Mouse (Mus musculus) cerebellum, postnatal 25 days (tissue): ENCODE results near the gene Cmtm2b.

Source experiments
- DNase-seq, 2 experiments: peaks; one replicate each; pipeline ENCODE4 v3.0.0; 2021; ENCODE audit warnings: mixed read lengths in 2 of 2

The Cmtm2b gene

GRCm38 (mm10) chr8:104342426-104342825 lies 20.4 kb downstream of the Cmtm2b start:
- DNase-seq = no peak

DNA sequence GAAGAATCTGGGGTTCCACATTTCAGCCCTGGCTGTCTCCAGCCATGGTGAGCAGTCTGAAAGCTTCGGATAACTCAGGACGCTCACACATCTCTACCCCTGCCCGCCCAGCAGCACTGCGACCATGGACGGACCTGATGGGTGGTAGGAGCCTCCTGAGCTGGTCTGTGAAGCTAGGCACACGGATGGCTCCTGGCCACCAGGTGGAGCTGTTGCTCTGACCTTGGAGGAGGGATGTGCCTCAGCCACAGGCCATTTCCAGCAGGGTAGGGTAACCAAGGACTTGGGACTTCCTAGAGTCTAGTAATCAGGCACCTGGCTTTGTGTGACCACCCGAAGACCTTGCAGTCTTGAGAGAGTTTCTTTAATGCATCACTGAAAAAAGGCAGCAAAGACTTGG lies 21.9 kb downstream of the Cmtm2b start:
- peak; percentile 95 to 96 for DNase-seq

- DNase-seq = no peak
Measured at GRCm38 (mm10) chr8:104344622-104345021, 22.6 kb downstream of the Cmtm2b start.

GRCm38 (mm10) chr8:104346706-104347105 lies 24.7 kb downstream of the Cmtm2b start:
- no peak for DNase-seq

DNA sequence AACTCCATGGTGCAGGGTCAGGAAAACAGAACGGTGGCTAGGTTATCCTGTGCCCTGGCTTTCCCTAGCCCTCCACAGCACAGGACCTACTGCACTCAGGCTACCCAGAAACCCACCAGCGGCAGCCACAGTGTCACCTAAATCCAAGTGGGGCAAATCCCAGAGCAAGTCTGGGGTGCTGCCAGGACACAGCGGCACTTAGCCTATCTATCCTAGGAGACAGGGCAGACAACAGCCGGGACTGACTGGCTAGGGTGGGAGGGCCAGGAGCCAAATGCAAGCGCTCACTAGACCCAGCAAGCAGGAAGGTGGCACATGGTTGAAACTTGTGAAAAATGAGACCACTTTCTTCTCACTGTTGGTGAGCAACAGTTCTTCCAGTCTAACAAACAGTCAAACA lies 26.9 kb downstream of the Cmtm2b start:
- DNase-seq = no peak

GRCm38 (mm10) chr8:104350047-104350446 lies 28.0 kb downstream of the Cmtm2b start:
- DNase-seq = no peak

GRCm38 (mm10) chr8:104353186-104353585 lies 31.2 kb downstream of the Cmtm2b start:
- DNase-seq = no peak

DNA sequence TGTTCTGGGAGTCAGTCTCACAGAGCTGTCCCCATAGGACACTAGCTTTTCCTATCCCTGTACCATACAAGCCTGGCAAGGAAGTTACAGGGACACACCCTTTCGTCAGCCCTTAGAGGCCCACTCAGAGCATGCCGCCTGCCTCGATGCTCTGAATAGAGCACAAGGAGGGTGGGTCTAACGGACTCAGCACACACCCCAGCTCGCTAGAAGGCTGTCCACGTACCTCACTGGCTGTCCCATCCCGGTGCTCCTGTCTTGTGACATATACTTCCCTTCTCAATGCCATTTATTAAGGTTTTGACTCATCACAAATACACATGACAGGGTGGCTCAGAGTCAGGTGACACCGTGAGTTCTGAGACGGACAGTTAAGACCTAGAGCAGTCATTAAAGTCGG lies 32.5 kb downstream of the Cmtm2b start:
- no peak for DNase-seq

GRCm38 (mm10) chr8:104358637-104359036 lies 36.6 kb downstream of the Cmtm2b start:
- DNase-seq = no peak

GRCm38 (mm10) chr8:104359778-104360456 lies 37.9 kb downstream of the Cmtm2b start:
- DNase-seq = peak; percentile 55 to 57

DNA sequence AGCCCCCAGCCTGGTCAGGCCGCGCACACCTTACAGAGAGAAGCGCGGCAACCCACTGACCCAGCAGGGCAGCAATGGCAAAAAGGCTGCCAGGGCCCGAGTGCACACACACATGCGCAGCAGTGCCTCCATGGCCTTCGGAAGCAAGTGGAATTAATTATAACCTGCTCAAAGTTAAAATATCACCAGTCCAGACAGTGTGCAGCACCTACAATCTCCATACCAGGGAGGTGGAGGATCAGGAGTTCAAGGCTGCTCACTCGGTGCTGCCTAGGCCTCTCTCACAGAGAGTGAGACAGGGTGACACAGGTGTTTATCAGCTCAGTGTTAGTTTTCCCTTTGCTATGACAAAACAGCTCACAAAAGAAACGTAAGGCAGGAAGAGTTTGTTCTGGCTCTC lies 43.7 kb downstream of the Cmtm2b start:
- no peak for DNase-seq

DNA sequence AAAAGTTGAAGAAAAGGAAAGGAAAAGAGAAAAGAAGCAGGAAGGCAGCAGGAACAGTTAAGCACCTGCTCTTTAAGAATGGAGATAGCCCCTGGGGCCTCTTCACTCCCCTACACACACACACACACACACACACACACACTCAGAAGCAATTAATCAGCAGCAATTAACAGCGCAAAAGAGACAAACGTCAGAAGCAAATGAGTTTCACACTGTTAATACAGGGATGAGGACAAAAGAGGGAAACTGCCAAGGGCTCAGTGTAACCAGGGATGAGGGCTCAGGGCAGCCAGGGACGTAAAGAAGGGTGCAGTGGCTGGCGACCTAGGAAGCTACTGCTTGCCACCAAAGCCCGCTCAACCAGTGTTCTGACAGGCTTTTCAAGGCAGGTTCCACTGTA lies 45.4 kb downstream of the Cmtm2b start:
- DNase-seq = no peak

DNA sequence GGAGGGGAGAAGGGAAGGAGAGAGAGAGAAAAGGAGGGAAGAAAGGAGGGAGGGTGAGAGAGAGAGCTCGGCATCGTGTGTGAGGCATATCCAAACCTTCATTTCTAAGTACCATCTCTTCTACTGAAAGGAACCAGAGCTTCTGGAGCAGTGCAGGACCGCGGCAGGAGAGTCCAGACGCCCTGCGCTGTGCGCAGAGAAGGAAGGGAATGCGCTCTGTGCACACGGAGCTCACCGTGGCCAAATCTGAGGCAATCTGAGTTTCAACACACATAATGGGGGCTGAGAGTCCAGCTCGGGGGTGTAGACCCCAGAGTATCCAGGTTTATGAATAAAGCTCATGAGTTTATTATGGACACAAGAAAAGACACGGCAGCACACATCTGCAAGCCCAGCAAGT lies 47.6 kb downstream of the Cmtm2b start:
- DNase-seq = no peak

- no peak for DNase-seq
Measured at GRCm38 (mm10) chr8:104370071-104370470, 48.0 kb downstream of the Cmtm2b start.

- DNase-seq = no peak
Measured at GRCm38 (mm10) chr8:104371121-104371520, 49.1 kb downstream of the Cmtm2b start.

GRCm38 (mm10) chr8:104373779-104374178 lies 51.7 kb downstream of the Cmtm2b start:
- DNase-seq = peak in 1 of 2 experiments; percentile 49

- DNase-seq = no peak
Measured at GRCm38 (mm10) chr8:104374269-104374668, 52.2 kb downstream of the Cmtm2b start.

DNA sequence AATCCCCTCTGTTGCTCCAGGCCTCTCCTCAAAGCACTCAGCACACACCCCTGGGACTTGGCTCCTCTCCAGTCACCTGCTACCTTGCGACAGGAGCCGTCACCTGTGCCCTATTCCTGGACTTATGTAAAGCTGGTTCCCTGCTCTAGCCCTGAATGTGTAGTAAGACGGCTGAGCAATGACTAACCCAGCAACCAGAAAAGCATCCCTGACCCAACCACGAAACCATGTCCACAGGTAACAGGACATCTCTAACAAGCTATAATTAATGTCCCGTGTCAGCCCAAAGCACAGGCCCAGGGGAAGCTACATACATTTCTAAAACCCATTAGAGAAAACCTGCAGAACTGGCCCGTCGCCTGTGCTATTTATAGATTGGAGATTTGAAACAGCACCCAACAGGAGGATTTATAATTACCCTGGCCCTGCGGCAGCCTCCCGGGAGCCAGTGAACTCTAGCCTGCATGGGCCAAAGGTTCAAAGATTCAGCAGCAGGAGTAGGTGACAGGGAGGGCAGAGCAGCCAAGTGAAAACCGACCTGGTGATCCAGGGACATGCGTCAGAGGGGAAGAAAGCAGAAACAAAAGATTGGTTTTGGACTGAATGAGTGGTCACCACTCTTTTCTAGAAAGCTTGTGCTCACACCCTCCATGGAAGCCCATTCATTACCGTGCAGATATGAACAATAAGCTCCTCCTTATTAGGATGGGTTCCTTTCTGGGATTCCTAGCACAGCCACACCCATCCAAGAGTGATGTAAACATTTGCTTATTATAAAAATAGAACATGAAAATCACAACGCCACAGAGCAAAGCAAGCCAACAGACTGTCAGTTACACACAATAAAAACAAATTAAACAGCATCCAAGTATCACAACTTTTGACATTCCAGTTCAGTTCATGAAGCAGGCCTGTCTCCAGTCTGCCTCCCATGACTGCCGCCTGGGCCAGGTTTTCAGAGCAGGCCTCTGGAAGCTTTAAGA lies 53.1 kb downstream of the Cmtm2b start:
- peak; percentile 58 to 75 for DNase-seq

- DNase-seq = no peak
Measured at GRCm38 (mm10) chr8:104375959-104376358, 53.9 kb downstream of the Cmtm2b start.

DNA sequence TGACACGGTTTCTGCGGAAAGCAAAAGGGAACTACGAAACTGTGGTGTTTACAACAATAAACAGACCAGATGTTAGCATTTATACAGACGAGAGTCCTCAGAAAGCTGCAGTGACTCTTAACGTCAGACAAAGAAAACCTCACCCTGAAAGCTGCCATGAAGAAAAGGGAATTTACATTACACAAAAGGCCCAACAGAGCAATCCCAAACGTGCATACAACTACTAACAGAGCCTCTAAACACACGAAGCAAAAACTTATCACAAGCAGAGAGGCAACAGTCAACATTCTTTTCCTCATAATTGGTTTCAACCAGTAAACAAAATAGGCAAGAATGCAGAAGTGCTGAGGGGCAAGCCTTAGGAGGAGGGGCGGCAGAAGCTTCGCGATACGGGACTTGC lies 54.6 kb downstream of the Cmtm2b start:
- no peak for DNase-seq

DNA sequence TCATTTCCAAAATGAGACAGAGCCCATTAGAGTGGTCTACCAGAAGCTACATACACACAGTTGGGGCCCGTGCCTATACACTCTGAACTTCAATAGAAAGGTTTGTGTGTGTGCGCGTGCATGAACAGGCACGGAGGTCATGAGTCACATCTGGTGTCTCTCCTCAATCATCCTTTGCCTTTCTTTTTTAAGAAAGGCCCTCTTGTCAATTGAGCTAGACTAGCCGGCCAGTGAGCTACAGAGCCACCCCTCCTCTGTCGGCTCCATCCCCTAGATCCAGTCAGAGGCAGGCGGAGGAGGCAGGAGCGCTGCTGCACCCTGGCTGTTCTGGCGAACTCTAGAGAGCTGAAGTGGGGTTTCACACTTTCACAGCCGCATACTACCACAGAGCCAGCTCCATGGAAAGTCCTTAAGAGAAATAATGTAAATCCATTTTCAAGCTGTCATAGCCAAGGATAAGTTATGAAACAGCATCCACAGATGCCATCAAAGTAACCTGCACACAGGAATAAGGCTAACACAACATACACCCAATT lies 57.3 kb downstream of the Cmtm2b start:
- DNase-seq = no peak

DNA sequence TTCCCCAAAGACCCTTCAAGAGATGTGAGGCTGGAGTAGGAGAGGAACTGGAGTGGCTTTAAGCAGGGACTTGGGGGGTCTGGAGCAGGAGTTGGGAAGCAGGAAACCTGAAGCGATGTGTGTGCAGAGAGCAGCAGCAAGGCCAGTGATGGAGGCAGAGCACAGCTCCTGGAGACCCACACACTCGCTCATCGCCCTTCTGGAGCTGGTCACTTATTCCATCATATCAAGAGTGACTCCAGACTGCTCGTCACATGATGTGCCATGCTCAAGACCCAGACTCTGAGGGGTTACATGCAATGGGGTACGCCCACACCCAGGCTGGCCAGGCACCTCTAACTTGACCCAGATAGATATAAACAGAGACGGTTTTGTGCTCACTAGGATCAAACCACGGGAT lies 58.2 kb downstream of the Cmtm2b start:
- DNase-seq = no peak
